ENCODE assay signal across 16 mouse cellular contexts in the genomic region with DNA sequence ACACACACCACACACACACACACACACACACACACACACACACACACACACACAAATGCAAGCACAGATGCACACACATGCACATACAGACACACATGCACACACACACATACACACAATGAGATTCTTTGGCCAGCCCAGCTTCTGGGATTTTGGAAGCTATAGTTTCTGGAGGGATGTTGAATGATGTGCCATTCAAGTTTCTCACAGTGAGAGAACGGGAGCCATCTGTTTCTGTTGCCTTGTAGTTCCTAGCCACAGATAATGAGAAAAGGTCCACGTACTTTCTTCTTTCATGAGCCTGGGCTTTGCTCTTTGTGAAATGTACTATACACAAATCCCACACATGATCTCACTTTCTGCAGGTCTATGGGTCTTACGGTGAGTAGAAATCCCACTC.
"Had no signal": no experiment of that assay in that cellular context is flagged by ENCODE, and none has a peak within 500 bp of the region (broad histone marks: within the 10 kb centered on the region; RNA-seq: fewer than 3 reads in every experiment).

No protein-coding gene starts in this region.

- H3K36me3 ChIP-seq: midbrain, embryonic 13.5 days; midbrain, embryonic 15.5 days; neural tube, embryonic 12.5 days; stomach, embryonic 15.5 days had no signal

- H3K27me3 ChIP-seq: megakaryocyte, embryonic 14.5 days; midbrain, embryonic 13.5 days; midbrain, embryonic 15.5 days; neural tube, embryonic 12.5 days; stomach, embryonic 15.5 days had no signal

- H3K4me3 ChIP-seq: megakaryocyte, embryonic 14.5 days; midbrain, embryonic 13.5 days; midbrain, embryonic 15.5 days; neural tube, embryonic 12.5 days; stomach, embryonic 15.5 days had no signal

- DNase-seq: liver, postnatal 0 days; lung, adult 2 months; lung, postnatal 10 days; lung, postnatal 36 days; right cerebral cortex, postnatal 14 days; thymus, adult 2 months; thymus, postnatal 25 days; thymus, postnatal 4 days had no signal

- ATAC-seq: liver, postnatal 0 days; midbrain, embryonic 13.5 days; midbrain, embryonic 15.5 days had no signal

- H3K9ac ChIP-seq: liver, postnatal 0 days; midbrain, embryonic 13.5 days; midbrain, embryonic 15.5 days; neural tube, embryonic 12.5 days; stomach, embryonic 15.5 days had no signal

- H3K27ac ChIP-seq: macrophage; midbrain, embryonic 13.5 days; midbrain, embryonic 15.5 days; neural tube, embryonic 12.5 days; stomach, embryonic 15.5 days; stomach, postnatal 0 days had no signal

- H3K4me1 ChIP-seq: megakaryocyte, embryonic 14.5 days; midbrain, embryonic 15.5 days; neural tube, embryonic 12.5 days; stomach, embryonic 15.5 days had no signal

- H3K4me2 ChIP-seq: midbrain, embryonic 11.5 days; midbrain, embryonic 13.5 days; midbrain, embryonic 15.5 days; neural tube, embryonic 12.5 days; stomach, embryonic 15.5 days had no signal

- H3K9me3 ChIP-seq: midbrain, embryonic 13.5 days; midbrain, embryonic 15.5 days; neural tube, embryonic 12.5 days; stomach, embryonic 15.5 days had no signal
